Mouse (Mus musculus) megakaryocyte-erythroid progenitor cell, adult 5-6 weeks (primary cell): ENCODE measurements at regions not wholly inside any gene's neighbourhood (a gene's known extent, or its start where the extent isn't known, plus 50 kb on each side); places are given as distances from the start of the nearest gene placed in this dataset.

ENCODE experiments used
- ATAC-seq: replicated peaks from 2 replicates; pipeline ENCODE4 v1.8.0; 2016; ENCODE audit warnings: mild to moderate bottlenecking, inconsistent platforms; ENCODE audit not compliant: severe bottlenecking, poor library complexity, low FRiP score, low TSS enrichment

DNA sequence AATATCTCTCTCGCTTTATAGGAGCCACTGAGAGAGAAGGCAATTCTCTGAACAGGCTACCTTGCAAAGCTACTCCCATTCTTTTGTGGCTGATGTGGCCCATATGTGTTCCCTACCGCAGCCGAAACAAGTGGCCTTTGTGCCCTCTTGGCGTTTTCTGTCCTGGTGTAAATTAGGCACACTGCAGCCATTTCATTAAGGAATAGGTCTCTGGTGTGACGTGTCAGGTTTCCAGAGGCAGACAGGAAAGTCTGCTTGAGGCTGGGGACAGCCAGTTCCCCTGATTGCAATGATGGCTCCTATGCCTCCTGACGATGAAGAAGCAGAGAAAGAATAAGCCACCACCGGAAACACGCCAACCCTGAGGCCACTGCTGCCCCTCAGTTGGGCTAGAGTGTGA lies 59.3 kb upstream of the Bcor start:
- ATAC-seq, result no peak

DNA sequence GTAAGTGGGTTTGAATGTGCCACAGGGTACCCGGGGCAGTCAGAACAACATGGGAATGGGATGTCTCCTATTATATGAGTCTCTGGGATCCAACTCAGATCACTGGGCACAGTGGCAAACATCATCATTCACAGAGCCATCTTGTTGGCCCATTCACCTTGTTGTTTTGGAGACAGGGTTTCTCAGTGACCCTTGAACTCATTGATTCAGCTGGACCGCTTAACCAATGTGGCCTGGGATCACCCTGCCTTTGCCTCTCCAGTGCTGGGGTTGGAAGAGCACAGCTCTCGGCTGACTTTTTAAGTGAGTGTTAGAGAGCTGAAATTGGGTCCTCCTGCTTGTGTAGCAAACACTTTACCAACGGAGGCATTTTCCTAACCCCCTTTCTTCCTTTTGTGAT lies 64.2 kb upstream of the Bcor start:
- ATAC-seq, result no peak

GRCm38 (mm10) chrX:12225116-12225891 lies 65.1 kb upstream of the Bcor start:
- ATAC-seq, result no peak

DNA sequence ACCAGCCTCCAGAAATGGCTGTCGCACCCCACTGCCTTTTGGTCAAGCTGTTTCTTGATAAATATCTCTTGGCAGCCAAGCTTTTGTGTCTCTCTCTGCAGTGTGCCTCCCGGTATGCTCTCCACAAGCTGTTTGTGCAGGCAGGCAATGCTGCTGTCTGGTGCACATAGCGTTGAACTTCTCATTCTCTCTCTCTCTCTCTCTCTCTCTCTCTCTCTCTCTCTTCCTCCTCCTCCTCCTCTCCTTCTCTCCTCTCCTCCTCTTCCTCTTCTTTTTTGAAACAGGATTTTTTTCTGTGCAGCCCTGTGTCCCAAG lies 65.7 kb upstream of the Bcor start:
- no peak for ATAC-seq

GRCm38 (mm10) chrX:12240505-12241011 lies 80.4 kb upstream of the Bcor start:
- no peak for ATAC-seq

GRCm38 (mm10) chrX:12241751-12242150 lies 81.6 kb upstream of the Bcor start:
- no peak for ATAC-seq

DNA sequence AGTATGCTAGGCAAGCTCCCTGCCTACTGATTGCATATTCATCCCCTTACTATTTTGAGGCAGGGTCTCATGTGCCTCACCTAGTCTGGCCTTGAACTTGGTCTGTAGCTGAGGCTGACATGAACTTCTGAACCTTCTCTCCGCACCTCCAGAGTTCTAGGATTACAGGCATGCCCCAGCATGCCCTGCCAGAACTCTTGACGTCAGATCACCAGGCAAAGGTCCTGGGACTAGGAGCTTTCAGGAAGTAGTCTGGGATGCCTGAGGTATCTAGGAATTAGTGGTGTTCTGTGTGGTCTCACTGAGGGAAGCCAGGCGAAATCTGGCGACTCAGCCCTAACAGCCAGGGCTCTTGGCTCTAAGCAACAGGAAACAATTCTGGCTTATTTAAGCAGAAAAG lies 88.9 kb upstream of the Bcor start:
- ATAC-seq, result no peak

DNA sequence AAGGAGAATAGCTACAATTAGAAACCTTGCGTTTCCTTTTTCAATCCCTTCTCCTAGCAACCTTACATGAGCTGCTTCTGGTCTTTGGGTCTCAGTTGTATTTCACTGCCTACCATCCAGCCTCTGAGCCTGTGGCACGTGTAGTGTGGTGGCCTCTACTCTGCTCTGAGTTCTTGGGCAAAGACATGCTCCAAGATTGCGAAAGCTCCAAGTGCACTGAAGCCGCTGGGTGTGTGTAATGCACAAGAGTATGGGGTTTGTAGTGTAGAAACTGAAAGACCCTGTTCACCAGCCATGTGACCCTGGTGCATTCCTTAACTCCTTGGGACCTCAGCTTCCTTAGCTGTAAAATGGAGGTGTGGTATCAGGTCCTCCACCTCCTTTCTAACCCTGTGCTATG lies 89.8 kb upstream of the Bcor start:
- no peak for ATAC-seq

DNA sequence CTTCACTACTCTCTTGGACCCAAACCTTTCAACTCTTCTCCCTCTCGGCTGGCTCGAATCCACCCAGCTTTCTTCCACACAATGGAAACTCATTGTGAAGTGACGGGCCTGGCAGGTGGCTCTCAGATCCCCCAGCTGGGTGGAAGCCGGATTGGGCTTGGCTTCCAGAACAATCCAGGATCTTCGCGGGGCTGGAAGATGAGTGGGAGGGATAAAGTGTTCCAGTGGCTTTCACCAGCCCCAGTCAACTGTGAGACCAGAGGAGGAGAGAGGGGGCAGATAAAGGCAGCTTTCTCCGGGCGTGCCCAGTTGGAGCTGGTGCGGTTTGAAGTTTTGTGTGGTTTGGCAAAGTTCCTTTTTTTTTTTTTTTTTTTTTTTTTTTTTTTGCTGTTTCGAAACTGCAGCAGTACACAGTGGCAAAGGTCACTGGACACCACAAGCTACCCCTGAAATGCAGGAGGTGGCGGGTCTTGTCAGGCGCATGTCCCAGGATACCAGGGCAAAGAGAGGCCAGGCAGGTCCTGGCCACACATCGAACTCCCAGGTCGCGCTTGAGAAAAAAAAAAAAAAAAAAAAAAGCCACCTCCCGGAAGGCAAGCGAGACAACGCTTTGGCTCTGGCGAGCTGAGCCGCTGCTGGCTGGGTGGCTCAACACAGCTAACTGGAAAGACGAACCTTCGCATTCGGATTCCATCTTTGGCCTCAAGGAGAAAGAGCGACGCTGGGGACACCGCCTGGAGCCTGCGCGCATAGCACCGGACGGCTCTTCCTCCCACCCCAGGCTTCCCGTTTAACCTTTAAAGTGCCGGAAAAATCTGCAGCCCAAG lies 91.9 kb upstream of the Bcor start:
- ATAC-seq, result peak; percentile 84

DNA sequence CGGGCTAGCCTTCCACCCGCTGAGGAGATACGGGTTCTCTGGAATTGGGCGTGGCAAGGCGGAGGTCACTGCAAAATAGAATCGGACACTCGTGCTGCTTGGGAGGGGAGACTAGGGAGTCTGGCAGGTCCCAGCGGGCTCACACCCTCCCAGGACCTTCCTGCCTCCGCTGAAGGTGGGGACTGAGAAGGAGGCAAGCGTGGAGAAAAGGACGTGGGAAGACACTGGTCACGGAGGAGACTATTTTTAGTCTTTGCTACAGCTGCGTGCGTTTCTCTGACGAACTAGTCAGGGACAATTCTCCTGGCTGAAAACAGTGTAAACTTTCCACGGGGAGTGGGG lies 92.5 kb upstream of the Bcor start:
- ATAC-seq, result no peak

GRCm38 (mm10) chrX:12256758-12257157 lies 96.6 kb upstream of the Bcor start:
- ATAC-seq, result no peak

GRCm38 (mm10) chrX:12263834-12264233 lies 103.7 kb upstream of the Bcor start:
- no peak for ATAC-seq

GRCm38 (mm10) chrX:12284741-12285140 lies 124.6 kb upstream of the Bcor start:
- ATAC-seq, result no peak

GRCm38 (mm10) chrX:12285141-12285540 lies 125.0 kb upstream of the Bcor start:
- no peak for ATAC-seq

GRCm38 (mm10) chrX:12285976-12286909 lies 126.1 kb upstream of the Bcor start:
- no peak for ATAC-seq

DNA sequence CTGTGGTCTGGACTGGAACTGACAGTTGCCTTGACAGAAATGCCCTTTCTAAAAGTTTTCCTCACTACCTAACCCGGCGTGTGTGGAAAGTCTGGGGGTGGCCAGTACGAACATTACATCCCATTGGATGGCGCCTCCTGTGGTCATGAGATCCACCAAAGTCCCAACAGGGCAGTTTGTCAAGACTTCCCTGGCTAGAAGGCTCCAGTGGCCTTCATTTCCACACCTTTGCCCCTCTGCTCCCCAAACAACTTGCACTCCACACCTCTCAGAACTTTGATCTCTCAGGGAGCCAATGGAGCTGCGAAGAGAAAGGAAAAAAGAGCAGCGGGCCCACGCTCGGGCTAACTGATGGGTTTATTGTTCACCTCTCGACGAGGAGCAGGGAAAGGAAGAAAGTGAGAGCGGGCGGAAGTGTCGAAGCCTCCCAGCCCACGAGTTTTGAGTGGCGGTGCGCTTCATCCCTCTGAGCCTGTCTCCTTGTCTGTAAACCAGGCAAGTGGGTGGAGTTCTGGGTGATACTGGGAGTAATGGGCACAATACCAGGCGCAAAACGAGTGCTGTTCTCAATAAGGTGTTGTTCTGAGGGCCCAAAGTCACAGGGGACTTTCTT lies 126.9 kb upstream of the Bcor start:
- no peak for ATAC-seq

DNA sequence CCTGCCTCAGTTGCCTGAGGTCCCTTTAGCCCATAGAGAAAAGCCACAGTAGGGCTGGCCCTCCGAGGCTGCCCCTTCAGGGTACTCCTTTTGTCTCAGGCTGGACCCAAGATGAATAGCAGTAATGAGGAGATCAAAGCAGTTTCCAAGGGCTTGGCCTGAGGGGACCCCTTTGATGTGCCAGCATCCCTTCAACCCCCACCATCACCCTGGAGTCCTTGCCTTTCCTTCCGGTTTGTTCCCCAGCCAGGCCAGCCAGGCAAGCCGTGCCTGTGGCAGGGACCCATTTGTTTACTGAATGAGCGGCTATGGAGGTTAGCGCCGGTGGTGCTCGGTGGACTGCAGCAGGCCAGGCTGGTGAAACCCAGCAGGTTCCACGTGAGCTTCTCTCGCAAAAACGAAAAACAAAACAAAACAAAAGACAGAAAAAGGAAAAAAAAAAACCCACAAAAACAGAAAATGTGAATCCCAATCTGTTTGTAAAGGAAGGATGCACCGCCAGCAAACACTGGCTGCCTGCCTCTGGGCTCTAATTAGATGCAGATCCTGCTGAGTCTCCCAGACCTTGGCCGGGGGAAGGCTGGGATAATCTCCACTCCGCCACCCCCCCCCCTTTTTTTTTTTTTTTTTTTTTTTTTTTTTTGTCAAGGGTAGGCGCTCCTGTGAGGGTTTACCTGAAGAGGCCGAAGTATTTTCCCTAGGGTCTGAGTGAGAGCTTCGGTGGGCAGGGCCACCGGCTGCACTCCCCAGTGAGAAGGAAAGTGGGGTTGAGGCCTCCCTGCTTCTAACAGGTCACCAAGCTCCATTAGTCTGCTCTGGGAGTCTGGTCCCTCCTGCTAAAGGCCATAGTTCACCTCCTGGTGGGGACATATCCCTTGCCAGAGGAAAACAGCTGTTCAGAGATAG lies 127.8 kb upstream of the Bcor start:
- no peak for ATAC-seq

DNA sequence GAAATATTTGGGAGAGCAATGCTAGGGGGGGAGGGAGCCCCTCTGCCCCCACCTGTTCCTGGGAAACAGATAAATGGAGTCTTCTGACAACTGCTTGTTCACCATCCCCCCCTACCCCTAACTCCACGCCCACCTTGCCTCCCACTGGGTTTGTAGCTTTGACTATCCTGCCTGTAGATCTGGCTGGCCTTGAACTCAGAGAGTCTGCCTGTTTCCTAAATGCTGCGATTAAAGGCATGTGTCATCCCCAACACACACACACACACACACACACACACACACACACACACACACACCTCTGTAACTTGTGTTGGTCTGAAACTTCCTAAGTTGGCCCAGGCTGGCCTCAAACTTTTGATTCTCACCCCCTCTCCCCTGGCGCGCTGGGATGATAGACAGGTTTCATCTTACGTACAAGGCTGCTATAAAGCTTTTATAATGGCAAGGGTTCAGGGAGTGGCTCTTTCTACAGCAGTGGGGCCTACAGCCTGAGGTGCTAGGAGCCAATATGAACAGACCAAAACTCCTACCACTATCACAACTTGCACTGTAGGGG lies 128.5 kb upstream of the Bcor start:
- ATAC-seq, result no peak
